Mouse (Mus musculus) megakaryocyte, embryonic 14.5 days (primary cell): ENCODE results near the gene Itgad.

Experiments
- FLI1 ChIP-seq: IDR thresholded peaks from 2 replicates; pipeline ENCODE4 v1.6.1; 2012; ENCODE audit warnings: low read length, inconsistent platforms, mixed read lengths
- GATA1 ChIP-seq: IDR thresholded peaks from 3 replicates; pipeline ENCODE4 v1.6.1; 2012; ENCODE audit warnings: mixed read lengths, low read length, inconsistent platforms, borderline replicate concordance

DNA sequence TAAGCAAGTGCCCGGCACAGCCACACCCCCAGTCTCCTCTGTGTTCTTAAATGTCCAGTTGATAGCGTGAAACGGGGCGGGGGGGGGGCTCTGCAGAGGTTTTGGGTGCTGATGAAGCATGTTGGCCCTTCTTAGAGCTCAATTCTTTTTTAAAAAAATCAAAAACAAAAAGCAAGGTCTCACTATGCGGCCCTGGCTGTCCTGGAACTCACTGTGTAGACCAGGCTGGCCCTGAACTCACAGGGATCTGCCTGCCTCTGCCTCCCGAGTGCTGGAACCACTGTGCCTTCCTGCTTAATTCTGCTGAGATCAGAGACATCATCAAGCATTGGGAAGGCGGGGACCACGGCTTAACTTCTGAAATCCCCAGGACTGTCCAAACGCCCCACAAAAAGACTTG lies 47.4 kb downstream of the Itgad start:
- TF ChIP-seq GATA1: no peak
- no peak for TF ChIP-seq FLI1
